Mouse (Mus musculus) right cerebral cortex, adult 2 months (tissue): ENCODE data around the gene Fam185a.
A peak's percentile ranks its signal among the peaks of the same experiment; 100 is the strongest.

Experiments used
- DNase-seq, 2 experiments: peaks; one replicate each; pipeline ENCODE4 v3.0.0; 2021 to 2022; ENCODE audit warnings: low spot score in 2 of 2

Gene Fam185a

DNA sequence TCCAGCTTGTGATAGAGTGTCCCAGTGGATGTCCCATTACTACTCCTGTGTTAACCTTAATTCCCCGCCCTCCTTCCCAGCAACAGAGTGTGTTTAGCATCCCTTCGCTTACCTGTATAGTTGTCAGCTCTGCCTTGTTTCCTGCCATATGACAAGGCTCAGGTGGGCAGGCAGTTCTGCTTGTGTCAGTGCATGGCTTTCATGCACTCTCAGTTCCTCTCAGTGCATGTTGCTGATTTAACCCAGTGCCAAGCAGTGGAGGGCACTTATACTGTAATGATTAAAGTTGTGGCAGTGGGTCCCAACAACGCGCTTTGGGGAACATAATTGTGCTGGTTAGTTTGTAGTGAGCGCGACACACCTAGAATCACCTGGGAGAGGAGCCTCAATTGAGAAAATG is 1.9 kb downstream of the Fam185a start:
- no peak for DNase-seq

DNA sequence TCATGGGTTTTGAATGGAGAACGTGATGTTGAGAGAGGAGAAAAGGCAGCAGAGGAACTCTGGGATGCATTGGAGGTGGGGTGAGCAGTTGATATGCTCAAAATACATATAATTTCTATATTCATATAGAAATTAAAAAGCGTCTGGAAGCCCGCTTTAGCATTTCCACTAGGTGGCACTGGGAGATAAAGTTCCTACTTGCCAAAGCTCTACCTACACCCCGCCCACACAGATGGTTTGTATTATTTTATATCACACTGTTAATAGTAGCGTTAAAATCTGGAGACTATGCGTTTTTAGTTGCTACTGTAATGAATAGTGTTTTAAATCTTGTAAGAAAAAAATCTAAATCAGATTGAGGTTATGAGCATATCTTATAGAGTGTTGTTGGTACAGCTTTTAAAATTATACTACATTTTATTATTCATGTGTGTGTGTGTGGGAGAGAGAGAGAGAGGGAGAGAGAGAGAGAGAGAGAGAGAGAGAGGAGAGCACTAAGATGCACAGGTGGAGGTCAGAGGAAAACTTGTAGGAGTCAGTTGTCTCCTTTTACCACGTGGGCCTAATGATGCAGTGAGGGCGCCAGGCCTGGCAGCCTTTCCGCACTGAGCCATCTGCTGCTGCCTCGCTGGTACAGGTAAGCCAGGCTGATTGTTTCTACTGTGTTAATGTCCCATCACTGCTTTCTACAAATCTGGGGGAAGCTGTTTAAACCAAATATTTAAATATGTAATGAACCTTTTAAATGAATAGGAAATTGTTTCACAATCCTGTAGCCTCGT is 9.6 kb downstream of the Fam185a start:
- peak; percentile 32 to 55 for DNase-seq

DNA sequence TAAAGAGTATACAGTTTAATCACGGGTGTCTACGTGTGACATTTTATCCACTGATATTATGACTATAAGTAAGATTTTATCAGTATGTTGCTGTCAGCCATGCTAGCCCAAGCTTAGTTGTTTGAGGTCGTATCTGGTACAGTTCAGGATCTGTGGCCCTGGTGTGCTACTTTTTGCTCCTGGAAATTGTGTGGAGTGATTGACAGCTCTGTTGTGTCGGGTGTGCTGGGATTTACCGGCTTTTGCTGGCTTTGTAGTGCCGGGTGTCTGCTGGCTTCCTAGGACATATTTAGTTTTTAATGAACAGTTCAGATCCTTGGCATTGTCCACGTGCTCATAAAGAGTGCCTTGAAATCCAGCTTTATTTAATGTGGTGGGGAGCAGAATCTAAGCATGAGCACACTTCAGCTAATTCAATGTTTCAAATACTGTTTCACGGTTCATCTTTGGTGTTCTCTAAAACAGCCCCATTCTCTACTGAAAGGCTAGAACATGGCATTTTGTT is 11.8 kb downstream of the Fam185a start:
- no peak for DNase-seq

DNA sequence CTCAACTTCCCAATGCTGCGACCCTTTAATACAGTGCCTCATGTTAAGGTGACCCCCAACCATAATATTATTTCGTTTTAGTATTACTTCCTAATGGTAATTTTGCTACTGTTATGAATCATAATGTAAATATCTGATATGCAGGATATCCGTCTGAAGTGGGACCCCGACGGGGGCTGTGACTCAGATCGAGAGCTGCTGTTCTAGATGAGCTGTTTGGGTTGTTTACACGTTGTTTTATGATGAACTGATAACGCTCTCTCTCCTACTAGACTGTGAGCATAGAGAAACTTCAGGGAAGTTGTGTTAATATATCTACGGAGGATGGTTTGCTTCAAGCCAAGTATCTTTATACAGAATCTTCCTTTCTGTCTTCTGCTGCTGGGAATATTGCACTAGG is 13.7 kb downstream of the Fam185a start:
- no peak for DNase-seq

DNA sequence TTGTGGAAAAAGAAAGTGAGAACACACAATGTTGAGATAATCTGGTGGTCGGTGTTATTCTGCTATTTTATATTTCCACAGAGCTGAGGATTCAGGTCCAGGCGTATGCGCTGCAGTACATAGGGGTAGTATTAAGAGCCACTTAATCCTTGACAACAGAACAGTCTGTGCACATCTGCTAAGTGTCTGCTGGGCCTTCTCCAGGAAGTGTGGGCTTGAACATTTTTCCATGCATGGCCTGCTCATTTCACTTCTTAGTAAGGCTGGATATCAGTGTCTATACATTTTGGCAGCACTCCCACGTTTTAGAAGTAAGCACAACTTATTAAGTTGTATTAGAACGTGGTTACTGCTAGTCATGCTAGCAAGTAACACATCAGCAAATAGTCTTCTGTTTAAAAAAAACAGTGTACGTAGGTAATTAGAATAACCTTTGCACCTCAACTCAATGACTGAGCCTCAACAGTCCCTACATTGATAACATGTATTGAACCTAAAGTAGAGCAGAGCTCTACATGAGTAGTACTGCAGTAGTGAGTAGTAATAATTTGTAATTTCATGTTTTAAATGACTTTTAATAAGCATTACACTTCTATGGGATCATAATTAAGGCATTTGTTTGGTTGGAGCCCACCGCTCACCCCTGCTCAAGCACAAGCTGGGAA is 14.8 kb downstream of the Fam185a start:
- no peak for DNase-seq

DNA sequence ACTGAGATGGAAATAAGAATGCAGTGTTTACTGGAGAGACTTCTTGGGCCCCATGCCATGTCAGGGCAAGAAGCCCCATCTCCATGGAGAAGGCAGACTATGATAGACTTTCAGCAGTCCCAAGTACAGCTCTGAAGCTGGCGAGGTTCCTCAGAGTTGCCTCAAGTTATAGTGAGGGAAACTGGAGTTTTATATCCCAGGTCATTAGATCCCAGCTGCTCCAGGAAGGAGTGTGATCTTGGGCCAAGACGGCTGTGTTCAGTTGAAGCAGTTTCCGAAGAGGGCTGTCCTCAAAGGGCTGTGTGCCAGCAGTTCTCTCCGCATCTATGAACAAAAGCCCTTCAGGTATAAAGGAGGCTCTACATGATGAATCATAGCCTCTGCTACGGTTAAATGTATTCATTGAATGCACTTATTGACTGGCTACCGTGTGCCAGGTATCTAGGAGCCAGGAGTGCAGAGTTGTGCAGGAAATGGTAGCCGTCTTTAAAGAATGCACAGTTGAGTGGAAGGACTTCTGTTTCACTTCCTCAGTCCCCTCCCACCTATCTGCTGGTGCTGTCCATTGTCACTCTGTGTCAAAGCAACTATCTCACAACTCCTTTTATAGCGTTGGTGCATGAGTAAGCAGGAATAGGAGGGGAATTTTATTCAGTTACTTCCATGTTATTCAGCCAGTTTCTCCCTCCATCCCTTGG is 16.2 kb downstream of the Fam185a start:
- peak in 1 of 2 experiments; percentile 14 for DNase-seq

DNA sequence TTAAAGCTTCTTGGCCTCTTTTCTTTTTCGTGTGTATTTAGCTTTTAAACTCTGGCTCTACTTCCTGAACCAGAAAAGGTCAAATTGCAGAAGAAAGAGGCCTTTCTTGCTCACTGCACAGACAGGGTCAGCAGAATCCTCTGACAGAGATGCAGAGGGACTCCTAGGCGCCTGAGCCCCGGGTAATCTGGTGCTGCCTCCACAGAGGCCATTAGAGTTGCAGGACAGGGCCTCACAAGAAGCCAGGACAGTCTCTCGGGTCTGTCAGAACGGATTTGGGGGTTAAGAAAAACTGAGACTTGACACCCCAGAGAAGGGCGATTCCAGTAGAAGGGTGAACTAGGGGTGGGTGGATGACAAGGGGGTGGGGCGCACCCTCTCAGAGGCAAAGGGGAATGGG is 42.6 kb downstream of the Fam185a start:
- no peak for DNase-seq

DNA sequence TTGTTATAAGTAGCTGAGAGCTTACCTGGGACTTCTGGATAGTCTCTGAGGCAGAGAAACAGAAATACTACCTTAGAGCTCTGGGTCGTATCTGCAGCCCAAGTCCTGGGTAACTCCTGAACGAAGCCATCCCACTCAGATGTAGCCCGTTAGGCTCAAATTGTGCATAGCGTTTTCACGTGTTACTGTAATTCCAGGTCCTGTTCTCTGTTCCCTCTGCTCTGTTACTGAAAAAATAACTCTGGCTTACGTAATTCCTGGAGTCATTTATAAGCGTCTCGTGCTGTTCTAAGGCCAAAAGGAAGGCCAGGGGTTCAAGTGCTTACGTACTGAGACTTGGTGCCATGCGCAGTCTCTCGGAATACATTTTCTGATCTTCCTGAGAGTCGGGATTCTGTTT is 43.3 kb downstream of the Fam185a start:
- DNase-seq, result no peak

DNA sequence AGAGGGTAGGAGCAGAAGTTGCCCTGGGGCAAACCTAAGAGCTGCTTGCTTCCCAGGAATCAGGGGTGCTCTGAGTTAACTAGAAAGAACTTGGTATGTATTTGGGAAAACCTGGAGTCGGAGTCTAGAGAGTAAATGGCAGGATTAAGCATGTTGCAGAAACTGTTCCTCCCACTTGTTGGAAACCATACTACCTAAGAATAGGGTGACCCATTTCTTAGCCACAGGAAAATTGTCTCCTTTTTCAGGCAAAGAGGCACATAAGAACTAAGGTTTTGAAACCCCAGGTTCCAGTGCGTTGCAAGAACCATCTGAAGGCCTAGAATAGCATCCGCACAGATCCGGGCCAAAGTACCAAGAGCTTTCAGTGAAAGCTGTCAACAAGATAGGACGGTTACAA is 53.7 kb downstream of the Fam185a start:
- no peak for DNase-seq

DNA sequence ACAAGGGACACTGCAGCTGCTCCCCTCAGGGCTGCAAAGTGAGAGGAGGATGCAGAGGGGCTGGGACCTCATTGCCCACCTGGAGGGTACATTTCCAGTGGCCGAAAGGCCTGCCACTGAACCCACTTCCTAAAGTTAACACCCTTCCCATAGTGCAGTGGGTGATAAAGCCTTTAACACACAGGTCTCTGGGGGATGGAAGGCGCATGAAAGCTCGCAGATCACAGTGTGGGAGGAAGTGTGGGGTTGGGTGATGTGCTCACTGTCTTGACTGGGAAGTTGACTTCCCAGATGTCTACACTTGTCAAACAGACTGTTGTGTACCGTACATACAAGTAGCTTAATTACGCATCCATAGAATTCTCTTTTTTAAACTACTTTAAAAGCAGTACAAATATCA is 55.0 kb downstream of the Fam185a start:
- no peak for DNase-seq

DNA sequence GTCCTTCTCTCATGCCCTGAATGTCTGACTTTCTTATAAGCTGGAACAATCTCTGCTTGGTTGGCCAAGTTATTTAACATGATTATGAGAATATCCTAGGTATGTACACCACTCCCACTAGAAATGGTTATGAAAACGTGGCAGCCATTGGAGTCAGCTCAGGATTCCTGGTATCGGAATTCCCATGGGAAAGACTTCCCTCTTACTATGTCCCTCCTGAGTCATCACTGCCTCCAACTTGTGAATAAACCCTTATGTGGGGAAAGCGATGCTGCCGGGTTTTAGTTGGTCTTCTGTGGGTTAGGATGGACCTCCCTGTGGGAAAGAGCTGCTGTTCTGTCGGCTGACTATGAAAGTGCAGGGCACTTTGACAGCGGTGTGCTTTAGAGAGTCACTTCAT is 56.8 kb downstream of the Fam185a start:
- DNase-seq, result no peak

DNA sequence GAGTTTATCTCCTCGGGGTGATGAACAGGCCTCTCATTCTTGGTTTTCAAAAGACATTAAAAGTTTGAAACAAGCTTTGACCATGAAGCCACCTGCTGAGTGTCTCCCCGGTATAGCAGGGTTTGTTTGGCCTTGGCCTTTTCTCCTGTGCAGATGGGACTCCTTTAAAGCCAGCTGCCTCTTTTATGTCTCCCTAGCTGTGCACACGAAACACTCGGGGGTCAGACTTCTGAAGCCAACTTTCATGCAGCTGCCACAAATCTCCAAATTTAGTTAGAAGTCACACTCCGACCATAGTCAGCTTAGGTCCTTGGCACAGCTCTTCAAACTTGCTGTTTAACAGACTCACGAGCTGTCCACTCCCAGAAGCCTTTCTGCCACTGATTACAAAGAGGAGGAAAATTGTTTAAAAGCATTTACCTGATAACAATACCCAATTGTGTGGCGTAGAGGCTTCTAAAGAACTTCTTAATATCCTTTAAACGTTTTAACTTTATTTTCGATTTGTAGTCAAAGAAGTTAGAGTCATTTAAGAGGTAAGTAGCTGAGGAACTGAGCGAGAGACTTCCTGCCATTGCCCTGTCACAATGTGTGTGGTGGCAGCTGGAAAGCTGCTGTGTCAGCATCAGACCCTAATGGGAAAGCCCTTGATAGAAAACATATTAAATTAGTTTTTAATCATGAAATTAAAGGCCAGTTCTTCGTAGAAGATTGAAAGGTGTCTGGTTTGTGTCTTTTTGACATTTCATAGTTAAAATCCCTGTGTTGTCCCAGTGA is 57.9 kb downstream of the Fam185a start:
- DNase-seq, result no peak

DNA sequence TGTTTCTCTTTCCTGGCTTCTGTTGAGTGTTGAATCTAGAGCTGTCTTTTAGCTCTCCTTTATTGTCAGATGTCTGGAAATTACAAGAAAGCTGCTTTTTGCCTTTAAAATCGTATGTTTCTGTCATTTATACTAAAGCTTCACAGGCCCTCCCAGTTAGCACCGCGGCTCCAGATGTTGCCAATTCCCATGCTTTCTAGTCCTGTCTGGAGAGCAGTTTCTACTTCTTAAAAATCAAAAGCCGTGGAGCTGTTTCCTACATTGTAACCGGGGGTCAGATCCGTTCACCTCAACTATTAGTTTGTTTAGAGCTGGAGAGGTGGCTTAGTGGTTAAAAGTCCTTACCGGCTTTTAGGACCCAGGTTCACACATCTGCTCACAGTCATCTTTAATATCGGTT is 58.5 kb downstream of the Fam185a start:
- DNase-seq, result no peak

DNA sequence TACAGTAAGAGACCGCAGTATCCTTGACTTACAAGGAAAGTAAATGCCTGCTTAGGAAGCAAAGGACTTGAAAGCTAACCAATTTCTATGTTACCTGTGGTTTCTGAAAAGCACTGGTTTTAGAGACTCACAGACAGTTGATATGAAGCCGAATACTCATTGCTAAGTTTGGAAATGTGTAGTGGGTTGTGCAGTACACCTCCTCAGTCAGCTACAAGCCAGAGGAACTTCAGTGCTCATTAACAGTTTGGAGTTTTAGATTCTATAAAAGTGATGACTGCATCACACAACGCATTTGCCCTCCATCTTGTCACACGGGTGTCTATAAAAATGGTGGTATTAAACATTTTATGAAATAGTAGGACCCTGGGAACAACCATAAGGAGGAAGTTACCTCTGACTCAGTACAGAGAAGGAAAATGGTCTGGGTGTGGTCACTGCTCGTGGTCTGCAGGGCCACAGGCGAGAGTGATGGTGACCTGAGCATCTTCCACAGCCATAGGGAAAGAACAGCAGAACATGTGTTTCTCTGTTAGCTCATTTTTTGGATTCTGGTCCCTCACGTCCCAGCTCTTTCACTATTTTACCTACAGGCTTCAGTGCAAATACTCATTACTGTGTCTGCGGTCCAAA is 60.6 kb downstream of the Fam185a start:
- DNase-seq, result no peak

DNA sequence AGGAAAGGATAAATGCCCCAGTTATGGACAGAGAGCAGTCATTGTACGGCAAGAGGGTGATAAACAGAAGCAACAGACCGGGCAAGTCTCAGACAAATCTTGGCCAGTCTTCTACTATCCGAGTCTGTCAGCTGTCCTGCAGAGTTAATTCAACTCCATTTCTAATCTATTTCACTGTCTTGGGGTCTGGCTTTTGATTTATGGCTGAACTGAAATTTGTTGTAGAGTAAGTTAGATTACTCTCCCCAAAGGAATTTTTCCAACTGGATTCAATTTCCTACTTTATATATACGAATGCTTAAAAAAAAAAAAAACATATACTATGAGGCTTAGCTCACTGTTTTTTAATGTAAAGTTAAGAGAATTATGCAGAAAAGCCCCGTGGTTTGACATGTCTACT is 62.0 kb downstream of the Fam185a start:
- DNase-seq, result no peak

DNA sequence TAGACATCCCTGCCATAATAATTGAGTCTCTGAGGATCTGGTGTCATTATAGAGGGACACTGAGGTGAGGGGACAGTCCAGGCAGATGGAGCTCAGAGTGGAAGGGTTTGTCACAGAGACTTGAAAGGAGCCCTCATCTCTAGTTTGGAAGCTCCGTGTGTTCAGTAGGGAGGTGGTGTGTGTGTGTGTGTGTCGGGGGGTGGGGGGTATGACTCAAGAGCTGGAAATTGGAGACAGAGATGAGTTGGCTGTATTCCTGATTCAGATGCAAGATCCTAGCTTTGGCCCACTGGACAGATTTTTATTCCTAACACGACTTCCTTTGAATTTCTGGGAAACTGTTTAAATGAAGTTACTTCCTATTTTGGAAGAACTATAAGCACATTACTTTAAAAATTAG is 62.5 kb downstream of the Fam185a start:
- no peak for DNase-seq

DNA sequence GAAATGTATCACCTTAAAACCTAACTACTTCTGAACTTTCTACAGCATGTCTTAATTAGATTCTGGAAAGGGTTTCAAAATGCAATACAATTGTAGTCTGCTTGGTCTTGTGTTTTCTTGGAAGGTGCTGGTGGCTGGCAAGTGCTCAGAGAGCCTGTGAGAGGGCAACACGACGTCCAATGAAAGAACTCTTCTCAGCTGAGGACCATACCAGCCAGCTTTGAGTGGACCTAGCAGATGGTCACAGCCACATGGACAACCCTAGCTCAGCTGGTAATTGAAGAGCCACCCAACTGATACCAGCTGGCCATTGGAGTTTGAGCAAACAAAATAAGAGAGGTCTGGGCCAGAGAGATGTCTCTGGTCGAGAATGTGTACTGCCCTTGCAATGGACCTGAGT is 63.0 kb downstream of the Fam185a start:
- no peak for DNase-seq

DNA sequence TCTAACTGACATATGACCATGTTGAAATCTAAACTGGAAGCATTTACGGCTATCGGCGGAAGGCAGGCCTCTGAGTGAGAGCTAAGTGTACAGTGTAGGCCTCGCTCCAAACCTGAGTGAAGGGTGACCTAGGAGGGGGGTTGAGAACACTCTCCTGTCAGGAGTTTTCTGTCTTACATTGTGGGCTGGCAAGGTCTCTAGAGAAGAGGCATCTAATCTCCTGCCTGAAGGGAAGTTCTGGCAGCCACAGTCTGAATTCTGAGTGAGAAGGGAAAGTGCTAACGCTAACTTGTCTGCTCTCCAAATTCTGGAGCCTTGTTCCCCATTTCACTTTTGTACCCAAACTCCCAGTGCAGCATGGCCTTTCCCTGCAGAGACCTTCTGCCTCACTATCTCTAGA is 63.7 kb downstream of the Fam185a start:
- DNase-seq, result no peak

DNA sequence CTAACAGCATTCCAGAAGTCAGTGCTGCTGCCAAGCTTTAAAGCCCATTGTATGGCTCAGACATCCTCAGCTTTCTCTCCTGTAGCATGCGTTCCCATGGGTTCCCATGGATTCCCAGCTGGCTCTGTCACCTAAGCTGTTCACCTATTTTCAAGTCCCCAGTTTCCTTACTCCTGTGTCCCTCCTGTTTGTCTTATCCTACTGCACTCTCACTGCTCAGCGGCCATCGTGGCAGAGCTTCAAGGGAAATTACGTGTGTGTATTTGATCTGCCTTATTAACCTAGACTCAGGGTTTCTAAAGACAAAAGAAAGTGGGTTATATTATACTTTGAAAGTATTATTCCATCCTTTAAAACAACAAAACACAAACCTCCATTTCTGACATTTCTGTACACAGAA is 64.4 kb downstream of the Fam185a start:
- no peak for DNase-seq

DNA sequence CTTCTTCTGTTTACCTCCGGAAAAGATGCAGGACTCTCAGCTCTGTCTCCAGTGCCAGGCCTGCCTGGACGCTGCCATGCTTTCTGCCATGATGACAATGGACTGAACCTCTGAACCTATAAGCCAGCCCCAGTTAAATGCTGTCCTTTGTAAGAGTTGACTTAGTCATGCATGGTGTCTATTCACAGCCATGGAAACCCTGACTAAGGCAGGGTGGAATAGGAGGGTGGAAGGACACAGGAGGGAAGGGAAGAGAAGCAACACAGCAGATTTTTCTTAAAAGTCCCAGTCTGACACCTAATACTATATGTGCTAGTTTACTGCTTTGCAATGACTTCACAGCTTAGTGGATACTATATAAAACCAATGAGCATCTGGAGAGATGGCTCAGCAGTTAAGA is 66.7 kb downstream of the Fam185a start:
- DNase-seq, result no peak

DNA sequence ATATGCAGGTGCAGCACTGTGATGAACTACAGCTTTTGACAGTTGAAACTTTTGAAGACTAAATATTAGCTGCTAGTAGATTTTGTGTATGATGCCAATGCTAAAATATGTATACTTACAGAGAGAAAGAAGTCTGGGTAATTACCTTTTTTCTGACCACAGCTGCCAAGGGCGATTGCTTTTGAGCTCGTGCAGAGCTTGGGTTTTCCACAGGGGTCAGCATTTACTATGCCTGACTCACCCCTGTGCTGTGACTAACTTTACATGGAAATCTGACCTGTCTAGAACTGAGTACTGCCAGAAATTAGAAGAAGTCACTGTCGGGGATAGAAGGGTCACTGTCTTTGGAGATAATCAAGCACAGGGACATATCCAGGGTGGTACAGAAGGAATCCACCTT is 67.5 kb downstream of the Fam185a start:
- no peak for DNase-seq
